Mouse (Mus musculus) kidney, embryonic 16.5 days (tissue): ENCODE measurements around the gene Hyal1. TPM values are rescaled to one million over a fixed set of nuclear protein-coding genes. Genes with fewer than 3 reads are reported as not detected.

Experiments
- ATAC-seq: fragments of 200-750 bp; cut with Nextera tagmentation; 2 replicates; pipeline ENCODE4 v1.8.0; 2017; ENCODE audit warnings: moderate TSS enrichment; ENCODE audit not compliant: low FRiP score, low TSS enrichment
- H3K27ac ChIP-seq: fragments of 300-500 bp; sonication (generic); 2 replicates; pipeline ENCODE4 v1.5.1; 2014; ENCODE audit warnings: low read length
- H3K27me3 ChIP-seq: fragments of 300-500 bp; sonication (generic); 2 replicates; pipeline ENCODE4 v1.6.1; 2014; ENCODE audit warnings: low read length, control low read depth, mixed read lengths; ENCODE audit not compliant: insufficient read depth
- H3K36me3 ChIP-seq: fragments of 300-500 bp; sonication (generic); 2 replicates; pipeline ENCODE4 v1.6.1; 2014; ENCODE audit warnings: low read length, control low read depth, mixed read lengths; ENCODE audit not compliant: insufficient read depth
- H3K4me1 ChIP-seq: fragments of 300-500 bp; sonication (generic); 2 replicates; pipeline ENCODE4 v1.6.1; 2014; ENCODE audit warnings: low read length, control low read depth, mixed read lengths; ENCODE audit not compliant: insufficient read depth
- H3K4me2 ChIP-seq: fragments of 300-500 bp; sonication (generic); replicated peaks from 2 replicates; pipeline ENCODE4 v1.6.1; 2014; ENCODE audit warnings: low read depth, low read length
- H3K4me3 ChIP-seq: fragments of 300-500 bp; sonication (generic); 2 replicates; pipeline ENCODE4 v1.5.1; 2014; ENCODE audit warnings: mild to moderate bottlenecking, low read length
- H3K9ac ChIP-seq: fragments of 300-500 bp; sonication (generic); replicated peaks from 2 replicates; pipeline ENCODE4 v1.6.1; 2014; ENCODE audit warnings: low read length
- H3K9me3 ChIP-seq: fragments of 300-500 bp; sonication (generic); 2 replicates; pipeline ENCODE4 v1.6.1; 2016; ENCODE audit warnings: low read length, control low read depth
- WGBS: fragments of 180-500 bp; shearing (Covaris S2); extraction: QIAGEN DNeasy Blood & Tissue Kit; methylation state at CpG from one replicate; pipeline ENCODE4 v1.1.7; 2014; 5-methylcytosine and 5-hydroxymethylcytosine counted together
- polyA plus RNA-seq: library from polyadenylated mRNA; unstranded; fragments of >200 nt; fragmentation: Nextera tagmentation; extraction: Ambion mirVana; gene quantifications from 2 replicates; pipeline ENCODE4 v1.2.1, GENCODE M21; 2015

The Hyal1 gene
- polyA plus RNA-seq, 1 experiment from 2014 or later: 10.6 TPM

- under 1% methylated on average over 11 of the region's 11 CpGs for WGBS
- Histone ChIP-seq H3K4me2 (peak overlapping the region; percentile 89), H3K4me3 (peak overlapping the region; percentile 73), H3K9me3 (no peaks in the 10 kb centered on the region), H3K27me3 (no peaks in the 10 kb centered on the region), H3K9ac (peak overlapping the region; percentile 75), H3K4me1 (peaks cover 26% of the 10 kb centered on the region), H3K36me3 (peaks cover 43% of the 10 kb centered on the region), H3K27ac (peak overlapping the region; percentile 78)
- ATAC-seq: peak; percentile 6
Measured at GRCm38 (mm10) chr9:107542352-107542686, 34.4 kb upstream of the Hyal1 start.

DNA sequence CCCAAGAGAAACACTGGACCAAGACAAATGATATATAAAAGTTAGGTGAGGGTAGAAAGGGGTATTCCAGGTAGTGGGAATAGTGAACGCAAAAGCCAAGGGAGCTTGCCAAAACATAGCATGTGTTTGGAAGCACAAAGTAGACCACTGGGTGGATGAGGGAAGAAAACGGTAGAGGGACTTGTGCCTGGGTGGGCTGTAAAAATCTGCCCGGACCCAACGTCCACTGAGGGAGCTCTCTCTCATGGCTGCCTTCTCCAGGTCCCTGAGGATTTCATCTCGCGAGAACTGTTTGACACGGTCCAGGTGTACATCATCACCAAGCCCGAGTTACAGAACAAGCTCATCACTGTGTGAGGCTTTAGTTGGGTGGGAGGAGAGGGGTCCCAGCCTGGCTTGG is 34.0 kb upstream of the Hyal1 start:
- Histone ChIP-seq H3K36me3 (peaks cover 42% of the 10 kb centered on the region), H3K9ac (peak overlapping the region; percentile 75), H3K4me2 (peak overlapping the region; percentile 89), H3K27ac (peak overlapping the region; percentile 78; the same call in 1 of the 2 replicates), H3K9me3 (no peaks in the 10 kb centered on the region), H3K4me1 (peaks cover 30% of the 10 kb centered on the region), H3K27me3 (no peaks in the 10 kb centered on the region), H3K4me3 (peak overlapping the region; percentile 73)
- 33% methylated on average over 8 of the region's 8 CpGs for WGBS
- ATAC-seq: no peak

DNA sequence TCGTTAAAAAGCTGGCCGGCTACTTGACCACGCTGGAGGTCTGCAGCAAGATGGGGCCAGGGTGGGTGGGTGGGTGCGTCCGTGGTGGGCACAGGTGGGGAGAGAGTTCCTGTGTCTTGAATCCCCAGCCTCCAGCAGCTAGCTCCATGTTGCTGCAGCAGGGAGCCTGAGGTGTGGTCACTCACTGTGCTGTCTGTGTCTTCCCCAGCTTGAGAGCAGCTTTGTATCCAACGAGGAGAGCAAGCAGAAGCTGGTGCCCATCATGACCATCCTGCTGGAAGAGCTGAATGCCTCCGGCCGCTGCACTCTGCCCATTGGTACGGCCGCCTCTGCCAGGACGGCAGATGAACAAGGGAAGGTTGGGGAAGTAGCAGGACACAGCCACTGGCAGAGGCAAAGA is 33.4 kb upstream of the Hyal1 start:
- Histone ChIP-seq H3K9me3 (no peaks in the 10 kb centered on the region), H3K27me3 (no peaks in the 10 kb centered on the region), H3K4me1 (peaks cover 30% of the 10 kb centered on the region), H3K36me3 (peaks cover 36% of the 10 kb centered on the region), H3K27ac (no peak overlapping the region), H3K4me3 (no peak overlapping the region), H3K9ac (no peak overlapping the region), H3K4me2 (peak overlapping the region; percentile 89)
- 83% methylated on average over 11 of the region's 11 CpGs for WGBS
- no peak for ATAC-seq

DNA sequence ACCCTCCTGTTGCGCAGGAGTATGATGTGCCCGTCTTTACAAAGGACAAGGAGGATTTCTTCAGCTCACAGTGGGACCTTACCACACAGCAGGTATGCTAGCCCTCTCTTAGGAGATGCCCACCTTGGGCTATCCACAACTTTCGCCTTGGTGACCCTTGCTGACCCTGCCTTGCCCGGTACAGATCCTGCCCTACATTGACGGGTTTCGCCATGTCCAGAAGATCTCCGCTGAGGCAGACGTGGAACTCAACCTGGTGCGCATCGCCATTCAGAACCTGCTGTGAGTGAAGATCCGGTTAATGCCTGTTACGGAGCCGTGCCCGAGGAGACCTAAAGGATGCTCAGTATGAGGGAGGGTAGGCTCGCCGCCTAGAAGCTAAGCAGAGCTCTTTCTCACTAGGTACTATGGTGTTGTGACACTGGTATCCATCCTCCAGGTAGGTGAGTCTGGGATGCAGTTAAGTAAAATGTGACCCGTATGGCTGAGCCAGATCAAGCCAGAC is 32.5 kb upstream of the Hyal1 start:
- Histone ChIP-seq H3K9ac (no peak overlapping the region), H3K27ac (no peak overlapping the region), H3K36me3 (peaks cover 26% of the 10 kb centered on the region), H3K27me3 (no peaks in the 10 kb centered on the region), H3K9me3 (no peaks in the 10 kb centered on the region), H3K4me2 (no peak overlapping the region), H3K4me1 (peaks cover 32% of the 10 kb centered on the region), H3K4me3 (no peak overlapping the region)
- 94% methylated on average over 17 of the region's 17 CpGs for WGBS
- no peak for ATAC-seq

- no peak overlapping the region for H3K4me3 ChIP-seq
- peaks cover 32% of the 10 kb centered on the region for H3K4me1 ChIP-seq
- H3K27ac ChIP-seq: no peak overlapping the region
- no peaks in the 10 kb centered on the region for H3K27me3 ChIP-seq
- no peaks in the 10 kb centered on the region for H3K9me3 ChIP-seq
- ATAC-seq: no peak
- 93% methylated on average over 12 of the region's 12 CpGs for WGBS
- H3K9ac ChIP-seq: no peak overlapping the region
- no peak overlapping the region for H3K4me2 ChIP-seq
- peaks cover 22% of the 10 kb centered on the region; the same call in 1 of the 2 replicates for H3K36me3 ChIP-seq
Measured at GRCm38 (mm10) chr9:107544729-107545128, 32.0 kb upstream of the Hyal1 start.

GRCm38 (mm10) chr9:107545199-107545598 is 31.5 kb upstream of the Hyal1 start:
- Histone ChIP-seq H3K9me3 (no peaks in the 10 kb centered on the region), H3K4me1 (peaks cover 33% of the 10 kb centered on the region), H3K4me2 (no peak overlapping the region), H3K36me3 (peaks cover 17% of the 10 kb centered on the region; the same call in 1 of the 2 replicates), H3K4me3 (no peak overlapping the region), H3K9ac (no peak overlapping the region), H3K27ac (no peak overlapping the region), H3K27me3 (no peaks in the 10 kb centered on the region)
- no peak for ATAC-seq
- 83% methylated on average over 10 of the region's 10 CpGs for WGBS

DNA sequence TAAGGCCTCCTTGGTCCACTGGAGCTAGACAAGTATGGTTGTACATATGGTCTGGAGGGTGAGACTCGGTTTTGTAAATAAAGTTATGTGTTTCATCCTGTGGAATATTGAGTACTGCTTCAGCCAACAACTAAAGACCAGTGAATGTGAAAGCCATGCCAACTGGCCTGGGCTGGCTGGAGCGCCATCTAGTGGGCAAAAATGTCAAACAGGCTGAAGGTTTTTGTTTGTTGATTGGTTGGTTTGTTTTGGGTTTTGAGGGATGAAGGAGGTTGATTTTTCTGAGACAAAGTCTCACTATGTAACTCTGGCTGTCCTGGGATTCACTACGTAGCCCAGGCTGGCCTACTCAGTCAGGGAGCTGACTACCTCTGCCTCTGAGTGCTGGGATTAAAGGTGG is 31.1 kb upstream of the Hyal1 start:
- Histone ChIP-seq H3K27ac (no peak overlapping the region), H3K9me3 (no peaks in the 10 kb centered on the region), H3K27me3 (no peaks in the 10 kb centered on the region), H3K9ac (no peak overlapping the region), H3K4me2 (no peak overlapping the region), H3K4me1 (peaks cover 37% of the 10 kb centered on the region), H3K4me3 (no peak overlapping the region), H3K36me3 (peaks cover 17% of the 10 kb centered on the region; the same call in 1 of the 2 replicates)
- no peak for ATAC-seq
- WGBS: 4% methylated on average over 3 of the region's 3 CpGs

DNA sequence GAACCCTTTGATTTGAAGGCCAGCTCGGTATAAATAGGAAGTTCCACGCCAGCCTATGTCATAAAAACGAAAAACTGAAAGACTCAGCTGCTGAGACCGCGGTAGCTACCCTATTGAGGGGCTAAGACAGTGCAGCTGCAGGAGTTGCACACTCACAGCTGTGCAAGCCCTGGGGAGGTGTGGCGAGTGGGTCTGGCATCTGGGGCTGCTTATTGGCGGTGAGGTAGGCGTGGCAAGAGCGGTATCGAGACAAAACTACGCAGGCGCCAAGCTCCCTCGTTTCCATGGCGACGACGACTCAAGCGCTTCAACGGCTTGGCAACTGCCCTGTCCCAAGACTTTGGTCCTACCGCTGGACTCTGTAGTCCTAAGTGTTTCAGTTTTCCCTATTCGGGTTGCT is 29.7 kb upstream of the Hyal1 start, which contains the start of gene Zmynd10:
Gene Zmynd10 (plus strand): TSS at position 273 of the 400 bp plus-strand sequence.
- 1% methylated on average over 20 of the region's 20 CpGs for WGBS
- H3K4me1 ChIP-seq: peaks cover 42% of the 10 kb centered on the region
- H3K9ac ChIP-seq: peak within 1 kb of the TSS; percentile 48; the same call in 1 of the 2 replicates
- H3K27me3 ChIP-seq: no peaks in the 10 kb centered on the region
- ATAC-seq: peak; percentile 55
- H3K36me3 ChIP-seq: peaks cover 17% of the 10 kb centered on the region; the same call in 1 of the 2 replicates
- H3K4me2 ChIP-seq: peak within 1 kb of the TSS; percentile 51
- peak within 1 kb of the TSS; percentile 24 for H3K4me3 ChIP-seq
- H3K27ac ChIP-seq: 0 out of 2 replicates have a peak within 1 kb of the TSS, but pooled peaks have one; percentile 18
- H3K9me3 ChIP-seq: no peaks in the 10 kb centered on the region

DNA sequence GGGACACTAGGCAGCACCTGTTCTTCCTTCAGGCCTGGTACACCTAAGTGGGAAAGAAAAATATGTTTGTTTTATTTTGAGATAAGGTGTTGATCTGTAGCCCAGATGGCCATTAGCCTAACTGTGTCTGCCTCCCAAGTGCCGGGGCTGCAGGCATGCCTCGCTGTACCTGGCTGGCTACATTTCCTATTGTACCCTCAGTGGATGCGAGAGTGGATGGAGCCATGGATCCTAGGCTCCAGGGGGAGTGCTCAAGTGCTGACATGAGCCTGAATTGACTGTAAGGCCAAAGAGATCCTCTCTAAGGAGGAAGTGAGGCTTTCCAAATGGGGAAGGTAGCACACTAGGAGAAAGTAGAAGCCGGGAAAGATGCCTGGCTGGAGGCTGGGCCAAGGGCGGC is 28.8 kb upstream of the Hyal1 start:
- H3K9ac ChIP-seq: no peak overlapping the region

DNA sequence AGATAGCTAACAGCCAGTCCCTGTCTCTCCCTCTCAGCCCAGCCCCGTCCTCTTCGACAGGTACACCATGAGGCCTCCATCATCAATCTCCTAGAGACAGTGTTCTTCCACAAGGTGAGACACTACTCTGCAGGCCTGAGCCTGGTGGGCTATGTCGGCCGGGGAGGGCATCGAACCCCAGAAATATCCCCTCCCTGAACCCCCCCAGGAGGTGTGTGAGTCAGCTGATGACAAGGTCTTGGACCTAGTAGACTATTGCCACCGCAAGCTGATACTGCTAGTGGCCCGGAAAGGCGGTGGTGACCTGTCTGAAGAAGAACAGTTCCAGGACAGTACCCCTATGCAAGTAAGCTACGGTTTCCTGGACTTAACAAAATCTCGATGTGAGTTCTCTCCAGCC is 27.9 kb upstream of the Hyal1 start:
- Histone ChIP-seq H3K27ac (no peak overlapping the region), H3K9ac (no peak overlapping the region), H3K4me3 (no peak overlapping the region), H3K36me3 (peaks cover 14% of the 10 kb centered on the region; the same call in 1 of the 2 replicates), H3K27me3 (no peaks in the 10 kb centered on the region), H3K4me2 (no peak overlapping the region), H3K9me3 (no peaks in the 10 kb centered on the region), H3K4me1 (peaks cover 50% of the 10 kb centered on the region)
- 86% methylated on average over 10 of the region's 10 CpGs for WGBS
- no peak for ATAC-seq

More for the DNA sequence above, 28.8 kb upstream of the Hyal1 start:
- Histone ChIP-seq H3K27ac (no peak overlapping the region), H3K27me3 (no peaks in the 10 kb centered on the region), H3K4me2 (no peak overlapping the region), H3K4me1 (peaks cover 45% of the 10 kb centered on the region), H3K9me3 (no peaks in the 10 kb centered on the region), H3K36me3 (peaks cover 17% of the 10 kb centered on the region; the same call in 1 of the 2 replicates), H3K4me3 (no peak overlapping the region)
- 81% methylated on average over 5 of the region's 5 CpGs for WGBS
- no peak for ATAC-seq
